Mouse (Mus musculus) layer of hippocampus, postnatal 25 days (tissue): ENCODE results near the gene Gm49369. TPM values are rescaled to one million over a fixed set of nuclear protein-coding genes. Genes with fewer than 3 reads are reported as not detected.

Experiments
- DNase-seq, 2 experiments: peaks; one replicate each; pipeline ENCODE4 v3.0.0; 2022; ENCODE audit warnings: mixed read lengths in 2 of 2, low spot score in 1 of 2; ENCODE audit errors: extremely low spot score in 1 of 2
- total RNA-seq, 2 experiments: library from RNA; stranded (reverse); gene quantifications; 2 replicates each; pipeline ENCODE4 v1.2.3; 2021

Gm49369 gene
- total RNA-seq, 2 experiments from 2014 or later: 3.2 to 10.3 TPM

DNA sequence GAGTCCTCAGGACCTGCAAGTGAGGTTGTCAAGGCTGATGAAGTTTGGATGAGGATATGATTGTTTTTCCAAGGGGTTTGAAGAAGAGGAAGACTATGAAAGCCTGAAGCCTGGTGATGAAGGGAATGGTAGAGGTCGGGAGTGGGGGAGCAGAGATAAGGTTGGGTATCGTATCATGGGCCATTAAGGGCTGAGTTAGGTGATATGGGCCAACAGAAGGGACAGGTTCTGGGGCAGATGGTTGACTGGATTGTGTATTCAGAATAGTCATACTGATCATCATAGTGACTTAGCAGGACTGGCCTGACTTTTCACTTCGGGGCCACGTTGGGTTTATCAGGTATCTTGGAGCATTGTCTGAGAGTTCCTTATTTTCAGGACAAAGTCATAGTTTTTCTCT lies 13.0 kb upstream of the Gm49369 start:
- no peak for DNase-seq

DNA sequence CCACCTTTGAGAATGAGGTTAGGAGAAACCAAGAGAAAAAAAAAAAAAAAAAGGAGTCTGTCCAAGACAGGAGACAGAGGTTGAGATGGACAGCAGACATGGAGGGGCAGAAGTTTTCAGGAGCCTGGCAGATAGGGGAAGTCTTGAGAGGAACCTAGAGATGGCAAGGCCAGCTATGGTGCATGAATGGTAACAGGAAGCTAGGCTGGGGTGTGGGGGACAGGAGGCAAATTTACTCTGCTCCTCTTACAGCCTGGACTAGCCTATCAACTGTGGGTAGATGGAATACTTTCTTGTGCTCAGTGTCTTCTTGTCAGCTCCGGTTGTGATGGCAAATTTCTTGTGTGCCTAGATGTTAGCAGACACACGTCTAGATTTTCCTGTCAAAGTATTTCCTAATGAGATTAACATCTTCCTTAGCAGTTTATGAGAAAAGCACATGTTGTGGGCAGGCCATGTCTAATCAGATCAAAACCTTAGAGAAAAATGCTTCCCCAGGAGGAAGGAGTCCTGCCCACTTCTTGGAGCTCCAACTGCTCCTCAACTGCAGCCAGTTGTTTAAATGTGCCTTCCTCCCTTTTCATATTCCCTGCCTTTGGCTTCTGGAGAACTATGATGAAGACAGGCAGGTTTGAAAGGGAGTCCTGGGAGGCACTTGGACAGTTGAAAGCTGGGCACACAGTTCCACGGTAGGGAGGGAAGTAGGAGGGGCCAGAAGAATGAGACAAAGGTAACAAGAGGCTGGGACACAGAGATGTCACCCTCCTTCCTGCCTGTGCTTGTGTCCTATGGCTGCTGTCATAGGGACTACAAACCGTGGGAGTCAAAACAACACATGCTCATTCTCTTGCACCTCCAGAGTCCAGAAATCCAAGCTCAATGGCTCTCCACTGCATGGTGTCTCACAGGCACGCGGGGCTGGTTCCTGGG lies 12.1 kb upstream of the Gm49369 start:
- no peak for DNase-seq

DNA sequence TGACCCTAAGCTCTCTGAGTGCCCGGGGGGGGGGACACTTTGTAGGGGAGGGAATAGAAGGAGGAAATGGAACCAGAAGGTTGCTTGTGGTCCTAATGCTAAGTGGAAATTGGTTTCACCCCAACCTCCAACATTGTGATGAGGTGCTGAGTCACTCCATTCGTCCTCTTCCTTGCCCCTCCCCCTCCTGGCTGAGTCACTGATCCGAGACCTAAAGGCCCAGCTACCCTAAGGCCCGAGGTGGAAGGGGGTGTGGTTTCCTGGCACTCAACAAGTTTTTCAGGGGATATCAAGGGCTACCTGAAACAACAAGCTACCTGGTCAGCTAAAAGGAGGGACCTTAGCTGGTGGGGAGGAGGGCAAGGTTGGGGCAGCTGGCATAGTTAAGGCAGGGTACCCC lies 10.7 kb upstream of the Gm49369 start:
- DNase-seq: no peak

DNA sequence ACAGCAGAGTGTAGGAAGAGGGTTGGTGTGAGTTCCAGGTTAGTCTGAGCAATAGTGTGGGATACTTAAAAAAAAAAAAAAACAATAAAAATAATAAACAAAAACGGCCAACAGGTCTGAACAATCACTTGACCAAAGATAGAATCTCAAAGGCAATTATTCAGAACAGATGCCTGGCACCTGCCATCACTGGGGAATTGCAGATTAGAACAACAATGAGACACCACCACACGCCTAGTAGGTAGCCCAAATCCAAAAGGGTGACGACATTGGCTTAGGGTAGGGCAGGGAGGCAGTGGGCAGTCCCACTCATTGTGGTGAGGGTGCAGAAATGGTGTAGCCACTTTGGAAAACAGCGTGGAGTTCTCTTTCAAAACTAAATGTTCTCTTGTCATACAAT lies 9.1 kb upstream of the Gm49369 start:
- no peak for DNase-seq

DNA sequence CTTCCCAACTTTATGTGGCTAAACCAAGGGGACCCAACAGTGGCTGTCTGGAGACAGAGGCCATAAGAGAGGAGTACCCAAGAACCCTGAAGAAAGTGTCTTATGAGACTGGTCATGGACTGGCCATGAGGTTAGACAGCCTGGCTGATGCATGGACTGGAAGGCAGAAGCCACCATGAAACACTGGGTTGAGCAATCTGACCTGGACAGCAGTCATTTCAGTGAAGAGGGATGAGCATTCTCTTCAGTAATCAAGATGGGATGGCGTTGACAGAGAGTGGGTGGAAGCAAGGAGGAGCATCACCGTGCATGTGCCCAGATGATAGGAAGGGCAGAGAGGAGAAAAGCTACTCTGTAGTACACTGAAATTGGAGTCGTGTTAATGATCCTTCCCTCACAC lies 8.6 kb upstream of the Gm49369 start:
- DNase-seq: no peak

DNA sequence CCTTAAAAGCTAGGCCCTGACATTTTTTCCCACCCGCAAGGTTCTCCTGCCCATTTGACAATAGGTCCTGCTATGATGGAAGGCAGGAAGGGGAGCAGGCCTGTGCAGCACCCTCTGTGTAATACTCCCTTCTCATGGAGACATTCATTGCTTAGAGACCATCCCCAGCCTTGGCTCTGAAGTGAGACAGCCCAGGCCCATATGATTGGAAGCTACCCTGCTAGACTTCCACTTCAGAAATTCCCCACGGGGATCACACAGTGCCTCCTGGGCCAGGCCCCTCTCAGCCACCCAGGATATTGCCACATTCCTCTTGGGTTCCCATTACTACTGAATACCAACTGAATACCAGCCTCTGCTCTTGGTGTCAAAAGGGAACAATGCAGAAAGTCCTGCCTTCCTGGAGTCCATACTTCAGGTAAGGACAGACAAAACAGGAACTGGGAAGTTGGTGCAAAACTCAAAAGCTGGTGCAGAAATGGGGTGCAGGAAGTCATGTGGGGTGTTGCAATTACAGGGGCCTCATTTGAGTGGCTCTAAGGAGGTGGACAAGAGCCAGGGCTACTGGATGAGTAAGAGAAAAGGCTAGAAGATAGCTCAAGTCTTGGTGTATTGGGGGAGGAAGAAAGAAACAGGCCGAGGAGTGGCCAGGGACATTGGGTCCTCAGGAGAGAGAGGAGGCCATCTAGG lies 7.6 kb upstream of the Gm49369 start:
- no peak for DNase-seq

DNA sequence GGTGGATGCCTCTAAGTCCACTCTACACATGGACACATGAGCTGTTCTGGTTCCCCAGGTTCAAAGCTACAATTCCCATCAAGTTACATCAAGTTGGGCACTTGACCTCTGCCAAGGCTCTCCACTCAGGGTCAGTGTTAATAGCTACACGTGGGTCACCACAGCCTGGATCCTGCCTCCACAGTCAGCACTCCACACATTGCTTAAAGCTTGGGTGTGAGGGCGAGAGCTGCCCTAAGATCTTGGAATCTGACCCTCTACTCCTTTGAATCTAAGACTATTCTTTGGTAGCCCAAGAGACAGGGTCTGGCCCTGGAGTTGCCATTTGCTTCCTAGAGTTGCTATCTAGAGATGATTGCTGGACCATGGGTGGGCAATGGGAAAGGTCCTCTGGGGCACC lies 6.3 kb upstream of the Gm49369 start:
- no peak for DNase-seq

DNA sequence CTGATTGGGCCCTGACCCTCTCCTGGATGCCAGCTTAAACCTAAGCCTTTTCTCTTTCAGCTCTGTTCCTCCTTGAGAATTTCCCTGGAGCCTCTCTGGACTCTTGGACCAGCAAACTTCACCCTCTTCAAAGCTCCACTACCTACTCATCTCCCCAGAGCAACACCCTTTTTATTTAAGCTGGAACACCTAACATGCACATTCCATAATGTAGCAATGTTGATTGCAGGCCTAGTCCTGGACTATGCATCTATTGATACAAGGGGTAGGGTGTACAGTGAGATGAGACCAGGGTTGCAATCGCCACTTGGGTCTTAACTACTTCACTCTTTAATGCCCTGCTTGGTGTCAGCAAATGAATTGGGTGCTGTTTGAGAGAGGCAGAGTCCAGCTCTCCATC lies 5.7 kb upstream of the Gm49369 start:
- DNase-seq: no peak

DNA sequence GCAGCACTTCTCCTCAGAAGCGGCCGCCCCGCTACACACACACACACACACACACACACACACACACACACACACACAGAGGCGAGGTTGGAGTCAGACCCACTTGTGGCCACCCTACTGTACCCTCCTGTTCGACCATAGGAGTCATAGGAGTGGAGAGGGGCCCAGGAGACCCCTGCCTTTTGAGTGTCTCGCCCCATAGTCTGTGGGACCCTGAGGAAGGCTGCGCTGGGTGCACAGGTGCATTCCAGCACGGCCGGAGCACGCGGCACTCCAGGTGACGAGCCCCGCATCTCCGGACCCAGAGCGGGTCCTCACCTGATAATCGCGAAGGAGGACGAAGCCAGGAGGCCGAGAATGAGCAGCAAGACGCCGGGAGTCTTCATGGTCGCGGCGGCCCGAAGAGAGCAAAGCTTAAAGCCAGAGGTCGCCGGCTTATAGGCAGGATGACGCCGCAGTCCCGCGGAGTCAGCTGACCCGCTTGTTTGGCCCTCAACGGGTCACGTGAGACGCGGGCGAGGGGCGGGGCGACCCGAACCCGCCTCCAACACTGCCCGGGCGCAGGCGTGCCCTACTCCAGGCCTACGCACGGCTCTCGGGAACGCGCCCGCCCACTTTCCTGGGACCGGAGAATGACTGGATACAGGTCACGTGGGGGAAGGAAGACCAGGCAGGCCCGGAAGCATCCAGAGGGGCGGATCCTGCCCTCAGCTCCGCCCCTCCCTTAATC lies 5.1 kb upstream of the Gm49369 start, which contains the start of gene Ctsd:
TSS of gene Ctsd (minus strand) at position 620 of the 730 bp plus-strand sequence.
- peak; percentile 86 to 90 for DNase-seq

DNA sequence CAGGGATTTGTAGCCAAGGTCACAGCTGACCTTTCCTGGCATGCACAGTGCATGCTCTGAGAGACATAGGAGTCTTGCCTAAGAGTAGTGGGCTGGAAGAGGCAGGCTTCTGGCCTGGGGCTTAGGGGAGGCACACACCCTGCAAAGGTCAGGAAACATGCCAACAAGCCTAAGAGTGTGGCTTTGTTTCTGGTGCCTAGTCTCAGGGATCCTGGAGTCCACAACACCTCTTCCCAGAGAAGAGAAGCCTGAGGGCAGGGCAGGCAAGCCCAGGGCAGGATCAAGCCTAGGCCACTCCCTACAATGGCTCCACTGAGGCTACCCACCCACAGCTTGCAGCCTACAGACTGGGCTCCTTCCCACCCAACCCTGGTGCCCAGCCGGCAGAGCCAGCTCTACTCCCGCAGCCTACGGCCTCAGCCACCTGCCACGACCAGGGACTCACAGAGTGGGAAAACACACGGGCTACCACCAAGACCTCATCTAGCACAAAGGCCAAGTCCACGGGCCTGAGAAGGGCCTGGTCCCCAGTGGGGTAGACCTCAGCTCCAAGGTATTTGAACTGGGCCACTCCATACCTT lies 4.2 kb upstream of the Gm49369 start:
- no peak for DNase-seq

DNA sequence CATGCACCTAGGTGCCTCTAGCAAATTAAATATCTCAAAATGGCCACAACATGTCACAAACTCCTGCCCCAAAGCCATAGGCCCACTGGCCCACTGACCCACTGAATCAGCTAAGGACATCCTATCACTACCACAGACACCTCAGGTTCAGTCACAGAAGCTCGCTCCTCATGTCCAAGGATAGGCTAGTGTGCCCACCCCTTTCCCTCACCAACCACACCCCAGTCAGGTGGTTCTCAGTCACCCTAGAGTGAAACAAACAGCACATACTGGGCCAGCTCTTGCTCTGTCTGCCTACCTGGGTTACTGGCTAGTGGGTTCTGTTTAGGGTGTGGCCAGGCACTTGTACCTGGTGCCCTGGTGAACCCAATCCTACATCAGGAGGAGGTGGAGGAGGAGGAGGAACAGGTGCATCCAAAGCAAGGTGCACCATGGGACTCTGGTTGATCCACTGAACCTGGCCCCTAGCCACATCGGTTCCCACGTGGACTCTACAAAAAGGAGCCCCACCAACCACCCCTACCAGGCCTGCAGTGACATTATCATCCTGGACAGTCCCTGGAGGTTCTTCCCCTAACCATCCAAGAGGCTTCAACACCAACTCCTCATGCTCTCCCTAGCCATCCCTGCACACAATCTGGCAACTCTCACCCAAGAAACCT lies 3.4 kb upstream of the Gm49369 start:
- no peak for DNase-seq

DNA sequence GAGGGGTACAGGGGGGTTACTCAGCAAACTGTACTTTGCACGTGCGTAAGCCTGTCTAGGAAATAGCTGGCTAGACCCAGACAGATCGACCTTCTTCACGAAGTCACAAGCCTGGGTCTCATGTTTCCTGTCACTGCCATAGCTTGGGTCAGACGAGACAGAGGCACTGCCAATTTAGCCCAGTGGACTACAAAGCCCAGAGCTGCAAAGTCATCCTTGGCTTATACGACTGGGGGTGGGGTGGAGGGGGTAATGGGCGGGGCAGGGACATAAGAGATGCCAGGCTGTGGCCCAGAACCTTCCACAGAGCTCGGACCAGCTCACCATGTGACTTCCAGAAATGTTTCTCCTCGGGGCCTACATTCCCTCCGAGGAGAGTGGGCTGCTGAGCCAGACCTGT lies 1.8 kb upstream of the Gm49369 start:
- no peak for DNase-seq

DNA sequence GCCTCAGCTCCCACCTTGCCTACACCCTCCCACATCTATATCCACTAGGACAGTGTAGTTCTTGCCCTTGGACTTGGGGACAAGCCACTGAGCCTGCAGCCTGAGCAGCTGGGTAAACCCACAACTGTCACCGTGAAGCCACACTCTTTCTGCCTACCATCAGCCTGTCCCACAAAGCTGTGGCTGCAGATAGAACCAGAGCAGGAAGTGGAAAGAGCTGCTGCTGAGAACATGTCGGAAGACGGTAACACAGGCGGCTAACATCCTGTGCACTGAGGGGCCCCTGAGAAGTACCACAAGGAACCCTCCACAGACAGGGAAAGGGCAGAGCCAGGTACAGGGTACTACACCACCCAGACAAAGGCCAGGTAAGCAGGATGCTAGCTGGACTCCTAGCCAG lies 1.3 kb downstream of the Gm49369 start:
- DNase-seq: no peak

DNA sequence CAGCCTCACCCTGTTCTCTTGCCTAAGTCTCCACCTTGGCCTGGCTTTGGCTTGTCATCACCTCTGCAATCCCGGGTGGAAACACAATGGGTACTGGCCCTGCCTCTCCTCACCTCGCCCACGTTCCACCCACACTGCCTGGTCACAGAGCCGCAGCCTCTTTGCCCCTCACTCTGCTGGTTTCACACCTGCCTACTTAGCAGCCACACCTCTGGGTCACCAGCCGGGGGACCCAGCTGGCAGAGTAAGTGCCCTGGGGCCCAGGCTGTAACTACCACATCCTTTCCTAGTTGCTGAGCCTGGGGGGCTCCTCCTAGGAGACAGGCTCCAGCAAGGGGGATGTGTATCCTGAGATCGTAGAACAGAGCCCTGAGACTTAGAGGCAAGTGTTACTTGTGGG lies 3.3 kb downstream of the Gm49369 start:
- no peak for DNase-seq

DNA sequence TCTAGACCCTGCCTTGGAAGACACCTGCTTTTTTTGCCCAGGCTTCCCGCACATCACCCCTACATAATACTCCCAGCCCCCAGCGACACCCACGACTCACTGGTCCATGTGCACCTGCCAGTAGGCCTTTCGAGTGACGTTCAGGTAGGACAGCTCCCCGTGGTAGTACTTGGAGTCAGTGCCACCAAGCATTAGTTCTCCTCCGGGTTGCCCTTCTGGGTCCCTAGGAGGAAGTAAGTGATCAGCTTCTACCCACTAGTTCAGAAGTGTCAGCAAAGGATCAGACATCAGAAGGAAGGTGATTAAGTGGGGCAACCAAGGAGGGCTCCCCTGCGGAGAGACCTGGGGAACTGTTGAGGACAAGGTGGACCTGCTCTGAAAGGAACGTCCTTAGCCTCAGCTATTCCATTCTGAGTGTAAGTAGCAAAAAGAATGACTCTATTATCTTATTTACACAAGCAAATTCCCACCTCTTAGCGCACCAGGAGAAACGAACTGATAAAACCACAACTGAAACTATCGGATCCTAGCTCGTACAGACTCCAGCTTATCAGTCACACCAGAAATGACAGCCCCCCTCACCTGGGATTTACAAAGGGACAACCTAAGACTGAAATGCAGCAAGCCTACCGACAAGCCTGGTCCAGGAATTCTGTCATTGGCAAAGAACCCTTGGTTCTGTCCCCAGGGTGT lies 5.1 kb downstream of the Gm49369 start:
- no peak for DNase-seq

DNA sequence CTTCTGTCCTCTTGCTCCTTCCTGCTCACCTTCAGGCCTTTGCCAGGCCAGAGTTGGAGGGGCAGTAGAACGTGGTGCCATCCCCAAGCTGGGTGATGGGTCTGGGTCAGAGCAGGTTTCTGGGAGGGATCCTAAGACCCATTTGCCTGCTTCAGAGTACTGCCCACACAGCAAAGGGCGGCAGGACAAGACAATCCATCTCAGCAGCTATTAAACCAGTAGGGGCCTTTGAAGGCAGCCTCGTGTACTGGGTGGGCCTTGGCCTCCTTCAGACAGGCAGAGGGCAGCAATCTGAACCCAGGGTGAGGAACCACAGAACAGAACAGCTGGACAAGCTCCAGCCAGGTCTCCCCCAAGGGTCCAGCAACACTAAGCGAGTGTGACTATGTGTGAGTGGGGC lies 6.4 kb downstream of the Gm49369 start:
- no peak for DNase-seq

DNA sequence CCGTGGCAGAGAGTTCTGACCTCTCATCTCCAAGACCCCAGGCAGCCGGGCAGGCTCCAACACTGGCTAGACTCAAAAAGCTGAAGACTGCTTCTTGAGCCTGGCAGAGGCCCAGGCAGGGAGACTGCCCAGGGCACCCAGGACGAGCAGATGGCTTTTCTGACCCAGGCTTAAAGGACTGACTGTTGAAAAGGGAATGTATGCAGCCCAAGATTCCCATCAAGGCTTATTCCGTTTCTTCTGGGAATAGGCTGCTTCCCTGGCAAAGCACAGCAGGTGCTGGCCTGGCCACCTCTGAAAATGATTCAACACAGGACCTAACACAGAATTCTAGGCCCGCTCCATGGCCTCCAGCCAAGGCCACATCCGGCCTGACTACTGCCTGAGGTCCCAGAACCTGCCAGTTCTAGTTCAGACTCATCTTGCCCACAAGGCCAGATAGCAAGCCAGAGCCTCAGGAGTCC lies 7.2 kb downstream of the Gm49369 start:
- no peak for DNase-seq

DNA sequence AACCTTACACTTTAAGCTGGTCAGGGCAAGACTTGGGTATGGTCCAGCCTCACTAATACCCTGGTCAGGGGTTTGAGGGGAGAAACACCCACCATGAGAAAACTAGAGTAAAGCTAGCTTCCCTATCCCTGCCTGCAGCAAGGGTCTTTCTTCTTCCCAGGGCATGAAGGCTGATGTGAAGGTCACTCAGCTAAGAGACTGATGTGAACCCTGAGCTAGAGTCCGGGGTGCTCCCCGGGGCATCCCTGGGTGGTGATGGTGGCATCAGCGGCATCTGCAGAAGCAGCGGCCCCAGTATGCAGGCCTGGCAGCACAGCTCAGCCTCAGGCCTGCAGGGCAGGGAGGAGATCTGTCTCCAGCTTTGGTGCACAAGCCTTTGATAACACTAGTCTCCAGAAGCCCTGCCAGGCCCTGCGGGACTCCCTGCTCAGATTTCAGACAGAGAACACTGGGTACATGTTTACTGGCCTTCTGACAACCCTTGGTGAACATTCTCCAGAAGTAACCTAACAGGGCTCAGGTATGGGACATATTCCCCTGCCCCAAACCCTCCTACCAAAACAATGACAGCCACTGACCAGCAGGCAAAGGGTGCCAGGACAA lies 8.0 kb downstream of the Gm49369 start:
- DNase-seq: no peak
